Mouse (Mus musculus) lung, adult 2 months (tissue): ENCODE data around the gene Fam155a.

ENCODE experiments used
- CTCF ChIP-seq: fragments of 200-500 bp; IDR thresholded peaks from 2 replicates; pipeline ENCODE4 v1.5.1; 2011; ENCODE audit warnings: mild to moderate bottlenecking, low read length, control low read depth; ENCODE audit not compliant: insufficient read depth
- POLR2A ChIP-seq: fragments of 200-500 bp; IDR thresholded peaks from 2 replicates; pipeline ENCODE4 v1.6.1; 2011; ENCODE audit warnings: low read depth, mild to moderate bottlenecking, control low read depth, low read length, borderline replicate concordance; ENCODE audit errors: extremely low read depth

- TF ChIP-seq CTCF (no peak), POLR2A (no peak)
Observed at GRCm38 (mm10) chr8:9770261-9770998, 531 bp downstream of the Fam155a start.
